Mouse (Mus musculus) MEL (cell line): ENCODE measurements around the gene Apol11b. TPM values are rescaled to one million over a fixed set of nuclear protein-coding genes. Genes with fewer than 3 reads are reported as not detected.

Source experiments
- DNase-seq: peaks from one replicate; pipeline ENCODE4 v3.0.0; 2011; ENCODE audit warnings: low read depth, low spot score
- H3K27ac ChIP-seq: 2 replicates; pipeline ENCODE4 v1.5.1; 2012; ENCODE audit warnings: low read depth, mild to moderate bottlenecking, control low read depth, low read length, moderate library complexity; ENCODE audit not compliant: control insufficient read depth
- H3K27me3 ChIP-seq, 2 experiments: fragments of 150-350 bp in 1 of 2; sonication (generic) in 1 of 2; 2 replicates each; pipeline ENCODE4 v1.6.1; 2012; ENCODE audit warnings: low read length in 2 of 2, mild to moderate bottlenecking in 2 of 2, improper control_type of control experiment in 1 of 2, moderate library complexity in 1 of 2; ENCODE audit not compliant: insufficient read depth in 2 of 2, control insufficient read depth in 1 of 2
- H3K36me3 ChIP-seq, 2 experiments: 2 replicates each; pipeline ENCODE4 v1.6.1; 2012 to 2014; ENCODE audit warnings: low read length in 2 of 2, improper control_type of control experiment in 1 of 2, inconsistent platforms in 1 of 2, mild to moderate bottlenecking in 1 of 2; ENCODE audit not compliant: insufficient read depth in 2 of 2, control insufficient read depth in 1 of 2
- H3K4me1 ChIP-seq, 2 experiments: fragments of 150-350 bp in 1 of 2; sonication (generic) in 1 of 2; 2 replicates each; pipeline ENCODE4 v1.6.1; 2012; ENCODE audit warnings: low read length in 2 of 2, improper control_type of control experiment in 1 of 2, mild to moderate bottlenecking in 1 of 2; ENCODE audit not compliant: insufficient read depth in 2 of 2, control insufficient read depth in 1 of 2
- H3K4me3 ChIP-seq, 2 experiments: fragments of 150-350 bp in 1 of 2; sonication (generic) in 1 of 2; 2 replicates each; pipeline ENCODE4 v1.5.1; 2012; ENCODE audit warnings: low read depth in 2 of 2, low read length in 2 of 2, mild to moderate bottlenecking in 2 of 2, moderate library complexity in 2 of 2, control low read depth in 1 of 2, improper control_type of control experiment in 1 of 2; ENCODE audit not compliant: control insufficient read depth in 1 of 2, insufficient read depth in 1 of 2
- H3K79me2 ChIP-seq: 2 replicates; pipeline ENCODE4 v1.6.1; 2012; ENCODE audit warnings: mild to moderate bottlenecking, low read length, moderate library complexity; ENCODE audit not compliant: control insufficient read depth, poor library complexity, insufficient read depth
- H3K9ac ChIP-seq: 2 replicates; pipeline ENCODE4 v1.6.1; 2012; ENCODE audit warnings: low read depth, mild to moderate bottlenecking, control low read depth, low read length, moderate library complexity; ENCODE audit not compliant: control insufficient read depth, poor library complexity, severe bottlenecking
- H3K9me3 ChIP-seq: fragments of 150-350 bp; sonication (generic); replicated peaks from 2 replicates; pipeline ENCODE4 v1.6.1; 2012; ENCODE audit warnings: mild to moderate bottlenecking, low read length, improper control_type of control experiment, moderate library complexity; ENCODE audit not compliant: insufficient read depth
- BHLHE40 ChIP-seq: IDR thresholded peaks from 2 replicates; pipeline ENCODE4 v1.6.1; 2012; ENCODE audit warnings: low read depth, mild to moderate bottlenecking, inconsistent platforms, low read length, improper control_type of control experiment, borderline replicate concordance
- CHD1 ChIP-seq: IDR thresholded peaks from 2 replicates; pipeline ENCODE4 v1.6.1; 2012; ENCODE audit warnings: low read depth, mild to moderate bottlenecking, inconsistent platforms, low read length, improper control_type of control experiment
- E2F4 ChIP-seq: IDR thresholded peaks from 2 replicates; pipeline ENCODE4 v1.6.1; 2011; ENCODE audit warnings: low read depth, low read length, improper control_type of control experiment, borderline replicate concordance
- ELF1 ChIP-seq: IDR thresholded peaks from 2 replicates; pipeline ENCODE4 v1.6.1; 2014; ENCODE audit warnings: low read depth, mild to moderate bottlenecking, inconsistent platforms, low read length, improper control_type of control experiment, moderate library complexity
- EP300 ChIP-seq, 2 experiments: IDR thresholded peaks; 2 replicates each; pipeline ENCODE4 v1.6.1; 2011; ENCODE audit warnings: improper control_type of control experiment in 2 of 2, low read length in 2 of 2, low read depth in 1 of 2, mild to moderate bottlenecking in 1 of 2
- ETS1 ChIP-seq: IDR thresholded peaks from 2 replicates; pipeline ENCODE4 v1.6.1; 2012; ENCODE audit warnings: low read depth, mild to moderate bottlenecking, inconsistent platforms, low read length, improper control_type of control experiment, moderate library complexity
- HCFC1 ChIP-seq: IDR thresholded peaks from 2 replicates; pipeline ENCODE4 v1.6.1; 2012; ENCODE audit warnings: low read depth, mild to moderate bottlenecking, inconsistent platforms, low read length, improper control_type of control experiment, moderate library complexity
- JUND ChIP-seq: IDR thresholded peaks from 2 replicates; pipeline ENCODE4 v1.6.1; 2011; ENCODE audit warnings: low read depth, mild to moderate bottlenecking, improper control_type of control experiment, low read length
- KAT2A ChIP-seq: conservative IDR thresholded peaks from 2 replicates; pipeline ENCODE4 v1.6.1; 2012; ENCODE audit warnings: low read depth, low read length, improper control_type of control experiment, inconsistent platforms
- MAFK ChIP-seq: IDR thresholded peaks from 2 replicates; pipeline ENCODE4 v1.6.1; 2011; ENCODE audit warnings: low read depth, mild to moderate bottlenecking, low read length, improper control_type of control experiment, borderline replicate concordance
- MAX ChIP-seq: IDR thresholded peaks from 2 replicates; pipeline ENCODE4 v1.6.1; 2011; ENCODE audit warnings: low read length, improper control_type of control experiment
- MXI1 ChIP-seq: IDR thresholded peaks from 2 replicates; pipeline ENCODE4 v1.6.1; 2011; ENCODE audit warnings: mild to moderate bottlenecking, low read depth, low read length, improper control_type of control experiment
- MYB ChIP-seq: IDR thresholded peaks from 2 replicates; pipeline ENCODE4 v1.6.1; 2011; ENCODE audit warnings: mild to moderate bottlenecking, low read depth, low read length, improper control_type of control experiment
- MYC ChIP-seq: IDR thresholded peaks from 2 replicates; pipeline ENCODE4 v1.6.1; 2011; ENCODE audit warnings: low read depth, mild to moderate bottlenecking, low read length, improper control_type of control experiment, moderate library complexity
- RCOR1 ChIP-seq: IDR thresholded peaks from 2 replicates; pipeline ENCODE4 v1.6.1; 2012; ENCODE audit warnings: low read depth, mild to moderate bottlenecking, inconsistent platforms, low read length, improper control_type of control experiment
- SIN3A ChIP-seq: IDR thresholded peaks from 2 replicates; pipeline ENCODE4 v1.6.1; 2012; ENCODE audit warnings: low read length, improper control_type of control experiment, inconsistent platforms
- TAL1 ChIP-seq: IDR thresholded peaks from 2 replicates; pipeline ENCODE4 v1.6.1; 2012; ENCODE audit warnings: mild to moderate bottlenecking, inconsistent platforms, low read length, moderate library complexity, mixed read lengths
- TBP ChIP-seq: IDR thresholded peaks from 2 replicates; pipeline ENCODE4 v1.8.0; 2011; ENCODE audit warnings: low read depth, low read length, improper control_type of control experiment
- UBTF ChIP-seq: IDR thresholded peaks from 2 replicates; pipeline ENCODE4 v1.6.1; 2012; ENCODE audit warnings: low read depth, mild to moderate bottlenecking, inconsistent platforms, low read length, improper control_type of control experiment, moderate library complexity, borderline replicate concordance; ENCODE audit not compliant: insufficient read depth
- USF1 ChIP-seq: IDR thresholded peaks from 2 replicates; pipeline ENCODE4 v1.6.1; 2014; ENCODE audit warnings: low read depth, mild to moderate bottlenecking, inconsistent platforms, low read length, improper control_type of control experiment, moderate library complexity
- USF2 ChIP-seq, 2 experiments: IDR thresholded peaks; 2 replicates each; pipeline ENCODE4 v1.6.1; 2011 to 2012; ENCODE audit warnings: improper control_type of control experiment in 2 of 2, low read length in 2 of 2, borderline replicate concordance in 1 of 2, inconsistent platforms in 1 of 2, low read depth in 1 of 2, mild to moderate bottlenecking in 1 of 2; ENCODE audit not compliant: insufficient read depth in 1 of 2
- ZC3H11A ChIP-seq: IDR thresholded peaks from 2 replicates; pipeline ENCODE4 v1.6.1; 2012; ENCODE audit warnings: low read depth, mild to moderate bottlenecking, inconsistent platforms, low read length, improper control_type of control experiment
- ZKSCAN1 ChIP-seq: IDR thresholded peaks from 2 replicates; pipeline ENCODE4 v1.6.1; 2012; ENCODE audit warnings: low read depth, mild to moderate bottlenecking, inconsistent platforms, low read length, improper control_type of control experiment, moderate library complexity
- polyA plus RNA-seq, 2 experiments: library from polyadenylated mRNA; stranded (reverse) in 1 of 2; unstranded in 1 of 2; fragments of >175 nt in 1 of 2; fragments of >200 nt in 1 of 2; gene quantifications; 2 replicates each; pipeline versions ENCODE4 v1.2.1 to v1.2.4; 2012; ENCODE audit warnings: low replicate concordance in 2 of 2, low read depth in 1 of 2; ENCODE audit not compliant: insufficient read length in 2 of 2, insufficient read depth in 1 of 2, missing spikeins in 1 of 2
- total RNA-seq: library from RNA; depleted of rRNA; stranded (reverse); fragments of 300-350 nt; gene quantifications from 2 replicates; pipeline ENCODE4 v1.2.3, GENCODE M21; 2012

Apol11b gene
- total and polyA plus RNA-seq, 3 experiments, result 0.39 to 1.3 TPM; not detected in 1

GRCm38 (mm10) chr15:77598429-77598828 is 44.7 kb downstream of the Apol11b start:
- H3K36me3 ChIP-seq, result no peaks in the 10 kb centered on the region
- H3K79me2 ChIP-seq, result no peaks in the 10 kb centered on the region
- no peak for DNase-seq
- no peak overlapping the region for H3K27ac ChIP-seq
- no peaks in the 10 kb centered on the region for H3K4me1 ChIP-seq
- no peak overlapping the region for H3K4me3 ChIP-seq
- TF ChIP-seq MYB (no peak), UBTF (no peak), JUND (no peak), ZKSCAN1 (no peak), MAFK (no peak), KAT2A (no peak), MAX (no peak), EP300 (IDR thresholded peaks at IDR 0.05; ENCODE audit: low read depth in 1 of 2, low read length in 2 of 2) (no peak), MYC (no peak), ELF1 (no peak), USF1 (no peak), SIN3A (no peak), BHLHE40 (no peak), RCOR1 (no peak), HCFC1 (no peak), ZC3H11A (no peak), TBP (no peak), ETS1 (no peak), TAL1 (no peak)
- H3K27me3 ChIP-seq, result no peaks in the 10 kb centered on the region
- H3K9me3 ChIP-seq, result no peaks in the 10 kb centered on the region
- H3K9ac ChIP-seq, result no peak overlapping the region

- Histone ChIP-seq H3K9ac (peak within 1 kb of the TSS; percentile 50; the same call in 1 of the 2 replicates), H3K27me3 (no peaks in the 10 kb centered on the region), H3K79me2 (no peaks in the 10 kb centered on the region), H3K9me3 (no peaks in the 10 kb centered on the region), H3K4me3 (peak within 1 kb of the TSS; percentile 59 to 81), H3K27ac (no peak within 1 kb of the TSS), H3K36me3 (no peaks in the 10 kb centered on the region), H3K4me1 (no peaks in the 10 kb centered on the region)
- TF ChIP-seq USF2 (IDR thresholded peaks at IDR 0.05; ENCODE audit: borderline replicate concordance in 1 of 2, insufficient read depth in 1 of 2, low read depth in 1 of 2, low read length in 2 of 2) (no peak), KAT2A (no peak), HCFC1 (no peak), CHD1 (no peak), MXI1 (no peak), ZKSCAN1 (no peak), USF1 (no peak), MAX (no peak), E2F4 (no peak)
- DNase-seq, result peak; percentile 18
These were observed 47.1 kb downstream of the Apol11b start, which contains the start of gene Apol10b for GRCm38 (mm10) chr15:77595961-77596360. TSS of gene Apol10b (minus strand) at chr15:77596125.
